Mouse (Mus musculus) A20 (cell line): ENCODE data around the gene Cnp.
A peak's percentile ranks its signal among the peaks of the same experiment; 100 is the strongest.
"Not testable (repeated sequence)": the region's sequence is repeated elsewhere in the genome, so short reads cannot be mapped to it uniquely, and the experiment has no call there.

Source experiments
- DNase-seq: peaks from one replicate; pipeline ENCODE4 v3.0.0-alpha.2; 2011; ENCODE audit warnings: low read depth, low spot score

The Cnp gene

GRCm38 (mm10) chr11:100552842-100553241, 21.9 kb upstream of the Cnp start:
- DNase-seq, result no peak

GRCm38 (mm10) chr11:100555583-100555982, 19.1 kb upstream of the Cnp start:
- peak; percentile 87 for DNase-seq

- no peak for DNase-seq
Observed at GRCm38 (mm10) chr11:100557563-100557962, 17.1 kb upstream of the Cnp start.

GRCm38 (mm10) chr11:100559476-100559875, 15.2 kb upstream of the Cnp start:
- DNase-seq, result no peak

GRCm38 (mm10) chr11:100561748-100562147, 13.0 kb upstream of the Cnp start:
- no peak for DNase-seq

- DNase-seq, result no peak
Observed at GRCm38 (mm10) chr11:100564297-100564696, 10.4 kb upstream of the Cnp start.

GRCm38 (mm10) chr11:100564703-100565102, 10.0 kb upstream of the Cnp start:
- DNase-seq, result no peak

GRCm38 (mm10) chr11:100567229-100567628, 7.5 kb upstream of the Cnp start:
- DNase-seq, result no peak

GRCm38 (mm10) chr11:100567815-100568245, 6.9 kb upstream of the Cnp start:
- DNase-seq, result peak; percentile 53

GRCm38 (mm10) chr11:100568692-100569091, 6.0 kb upstream of the Cnp start:
- DNase-seq, result no peak

GRCm38 (mm10) chr11:100569789-100570188, 4.9 kb upstream of the Cnp start:
- no peak for DNase-seq

- DNase-seq, result peak; percentile 77
Observed at GRCm38 (mm10) chr11:100570430-100571201, 4.1 kb upstream of the Cnp start.

GRCm38 (mm10) chr11:100571202-100571567, 3.5 kb upstream of the Cnp start:
- no peak for DNase-seq

GRCm38 (mm10) chr11:100574188-100574587, 516 bp upstream of the Cnp start:
- peak; percentile 77 for DNase-seq

GRCm38 (mm10) chr11:100575484-100575855, 766 bp downstream of the Cnp start:
- no peak for DNase-seq

GRCm38 (mm10) chr11:100576256-100576655, 1.6 kb downstream of the Cnp start:
- peak; percentile 58 for DNase-seq

- DNase-seq, result peak; percentile 92
Observed at GRCm38 (mm10) chr11:100577852-100578599, 3.3 kb downstream of the Cnp start.

- peak; percentile 73 for DNase-seq
Observed at GRCm38 (mm10) chr11:100579116-100579799, 4.6 kb downstream of the Cnp start.

GRCm38 (mm10) chr11:100580275-100580674, 5.6 kb downstream of the Cnp start:
- DNase-seq, result peak; percentile 88

- peak; percentile 82 for DNase-seq
Observed at GRCm38 (mm10) chr11:100581756-100582155, 7.1 kb downstream of the Cnp start.

- not testable (repeated sequence) for DNase-seq
Observed at GRCm38 (mm10) chr11:100582413-100582812, 7.7 kb downstream of the Cnp start.

GRCm38 (mm10) chr11:100582836-100583235, 8.1 kb downstream of the Cnp start:
- peak; percentile 84 for DNase-seq
